Mouse (Mus musculus) ovary, postnatal 10 days (tissue): ENCODE measurements around the gene Cradd.

Experiments used
- DNase-seq: peaks from one replicate; pipeline ENCODE4 v3.0.0; 2022; ENCODE audit warnings: low spot score

Cradd gene

GRCm38 (mm10) chr10:95269151-95269550 lies 54.8 kb downstream of the Cradd start:
- DNase-seq = no peak

- DNase-seq = no peak
Observed at GRCm38 (mm10) chr10:95268366-95268765, 55.6 kb downstream of the Cradd start.

GRCm38 (mm10) chr10:95266983-95267382 lies 57.0 kb downstream of the Cradd start:
- no peak for DNase-seq

GRCm38 (mm10) chr10:95266041-95266762 lies 57.7 kb downstream of the Cradd start:
- no peak for DNase-seq

- DNase-seq = no peak
Observed at GRCm38 (mm10) chr10:95265576-95265975, 58.4 kb downstream of the Cradd start.

- DNase-seq = peak; percentile 34
Observed at GRCm38 (mm10) chr10:95264485-95265321, 59.2 kb downstream of the Cradd start.

- DNase-seq = no peak
Observed at GRCm38 (mm10) chr10:95262388-95262787, 61.5 kb downstream of the Cradd start.

GRCm38 (mm10) chr10:95261279-95261678 lies 62.7 kb downstream of the Cradd start:
- no peak for DNase-seq

- DNase-seq = no peak
Observed at GRCm38 (mm10) chr10:95260420-95260819, 63.5 kb downstream of the Cradd start.

- no peak for DNase-seq
Observed at GRCm38 (mm10) chr10:95258471-95259155, 65.3 kb downstream of the Cradd start.

- no peak for DNase-seq
Observed at GRCm38 (mm10) chr10:95257979-95258378, 66.0 kb downstream of the Cradd start.

GRCm38 (mm10) chr10:95256095-95256494 lies 67.8 kb downstream of the Cradd start:
- DNase-seq = no peak

GRCm38 (mm10) chr10:95255018-95255680 lies 68.8 kb downstream of the Cradd start:
- no peak for DNase-seq

GRCm38 (mm10) chr10:95254453-95255001 lies 69.4 kb downstream of the Cradd start:
- DNase-seq = peak; percentile 20

GRCm38 (mm10) chr10:95254046-95254445 lies 69.9 kb downstream of the Cradd start:
- DNase-seq = no peak

- DNase-seq = no peak
Observed at GRCm38 (mm10) chr10:95251674-95252073, 72.3 kb downstream of the Cradd start.

GRCm38 (mm10) chr10:95248362-95248761 lies 75.6 kb downstream of the Cradd start:
- no peak for DNase-seq

- no peak for DNase-seq
Observed at GRCm38 (mm10) chr10:95246696-95247095, 77.2 kb downstream of the Cradd start.

- no peak for DNase-seq
Observed at GRCm38 (mm10) chr10:95245680-95245982, 78.3 kb downstream of the Cradd start.

- no peak for DNase-seq
Observed at GRCm38 (mm10) chr10:95244961-95245679, 78.8 kb downstream of the Cradd start.
